Mouse (Mus musculus) heart, postnatal 0 days (tissue): ENCODE measurements at regions not wholly inside any gene's neighbourhood (a gene's known extent, or its start where the extent isn't known, plus 50 kb on each side); places are given as distances from the start of the nearest gene placed in this dataset.

Source experiments
- CTCF ChIP-seq: IDR thresholded peaks from 2 replicates; pipeline ENCODE4 v1.5.1; 2016; ENCODE audit warnings: antibody characterized with exemption, control low read depth, low read depth
- EP300 ChIP-seq: IDR thresholded peaks from 2 replicates; pipeline ENCODE4 v1.6.1; 2016; ENCODE audit warnings: antibody characterized with exemption, low read depth

DNA sequence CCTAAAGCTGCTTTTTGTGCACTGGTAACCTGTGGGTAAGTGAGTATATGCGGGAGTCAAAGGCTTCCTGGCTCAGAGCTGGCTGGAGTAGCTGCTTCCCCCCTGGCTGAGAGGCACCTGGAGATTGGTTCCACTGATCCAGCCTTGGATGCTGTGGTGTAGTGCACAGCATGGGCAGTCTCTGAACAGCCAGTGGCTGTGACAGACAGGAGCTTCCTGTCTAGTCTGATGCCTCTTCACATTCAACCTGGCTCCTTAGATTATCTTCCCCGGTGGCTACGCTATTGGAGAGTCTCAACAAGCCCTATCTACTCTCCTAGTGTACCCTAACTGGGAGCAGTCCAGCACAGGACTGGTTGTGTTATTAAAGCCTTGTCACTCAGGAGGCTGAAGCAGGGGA, 160.4 kb upstream of the Adgrl2 start:
- no peak for TF ChIP-seq CTCF
- no peak for TF ChIP-seq EP300
